Comparison of ENCODE assay signal across 8 mouse cellular contexts in genomic region chrX:75672976-75673375, GRCm38 (mm10).
DNase-seq lines count a peak whose midpoint lies in the region; ATAC-seq and TF ChIP-seq lines count a peak whose summit lies in the region.

No protein-coding gene starts in this region.

- peak; percentile 1 to 9 for DNase-seq in layer of hippocampus, adult 2 months (ENCODE audit: low spot score in 2 of 2)
- no peak for DNase-seq in layer of hippocampus, adult 18-20 months (ENCODE audit: low spot score in 2 of 2)
- DNase-seq in cerebellum, adult 2 months: peak in 1 of 2 experiments; percentile 53
- DNase-seq in gastrocnemius, postnatal 14 days: peak; percentile 3
- DNase-seq in kidney, postnatal 10 days: peak; percentile 22
- DNase-seq in thymus, postnatal 4 days: peak; percentile 40

- peak overlapping the region; percentile 85; the same call in 1 of the 2 replicates for H3K27ac ChIP-seq in layer of hippocampus, adult 2 months
- H3K27ac ChIP-seq in cerebellum, adult 2 months (ENCODE audit: insufficient read depth, low read length): no peak overlapping the region; the same call in 1 of the 2 replicates
- H3K27ac ChIP-seq in midbrain, embryonic 15.5 days: no peak overlapping the region

- no peak for TF ChIP-seq CTCF in layer of hippocampus, adult 2 months (conservative IDR thresholded peaks at IDR 0.05)
- TF ChIP-seq CTCF in cerebellum, adult 2 months (IDR thresholded peaks at IDR 0.05; ENCODE audit: borderline replicate concordance, insufficient read depth, low read depth, low read length): no peak

- peak overlapping the region; percentile 50 for H3K4me3 ChIP-seq in layer of hippocampus, adult 2 months
- peak overlapping the region; percentile 46 for H3K4me3 ChIP-seq in cerebellum, adult 2 months (replicated peaks; ENCODE audit: insufficient read depth, low read depth, low read length)
- H3K4me3 ChIP-seq in midbrain, embryonic 15.5 days: peak overlapping the region; percentile 20

- H3K27me3 ChIP-seq in cerebellum, adult 2 months (ENCODE audit: control insufficient read depth, insufficient read depth, low read length): no peaks in the 10 kb centered on the region
- H3K27me3 ChIP-seq in midbrain, embryonic 15.5 days (replicated peaks): no peaks in the 10 kb centered on the region

- ATAC-seq in midbrain, embryonic 15.5 days (replicated peaks): no peak; the same call in 1 of the 2 replicates
- no peak for ATAC-seq in inflammation-experienced regulatory T-cells, adult 6 months

- TF ChIP-seq POLR2A in cerebellum, adult 2 months (IDR thresholded peaks at IDR 0.05; ENCODE audit: borderline replicate concordance, insufficient read depth, low read length): no peak

- H3K9me3 ChIP-seq in midbrain, embryonic 15.5 days: no peaks in the 10 kb centered on the region

- H3K9ac ChIP-seq in midbrain, embryonic 15.5 days: peak overlapping the region; percentile 27; the same call in 1 of the 2 replicates

- no peaks in the 10 kb centered on the region for H3K4me1 ChIP-seq in cerebellum, adult 2 months (ENCODE audit: control insufficient read depth, insufficient read depth, low read length)
- no peaks in the 10 kb centered on the region for H3K4me1 ChIP-seq in midbrain, embryonic 15.5 days

- peak overlapping the region; percentile 42 for H3K4me2 ChIP-seq in midbrain, embryonic 15.5 days

- intact Hi-C loops in gastrocnemius, postnatal 14 days (cut with DNase I; ENCODE audit: low total_unique reads): no loop called here

- no peaks in the 10 kb centered on the region for H3K36me3 ChIP-seq in midbrain, embryonic 15.5 days (replicated peaks)

- 74% methylated on average over 13 of the region's 13 CpGs for WGBS in cerebellum, adult 2 months
- WGBS in midbrain, embryonic 15.5 days: 83% methylated on average over 13 of the region's 13 CpGs

Comparison
In these comparisons a context has a peak if more than half of its experiments do, and no peak if none do; other contexts are left out.
1. DNase-seq: peak in layer of hippocampus, adult 2 months (2 of 2), gastrocnemius, postnatal 14 days (single experiment), kidney, postnatal 10 days (single experiment) and thymus, postnatal 4 days (single experiment); none in layer of hippocampus, adult 18-20 months (0 of 2).
2. Peak in every context shown above with its lines, with median percentiles within 50 percentile points of each other: H3K4me3 ChIP-seq.